Mouse (Mus musculus) stomach, embryonic 15.5 days (tissue): ENCODE measurements around the gene Carhsp1. TPM values are rescaled to one million over a fixed set of nuclear protein-coding genes. Genes with fewer than 3 reads are reported as not detected.

Experiments
- ATAC-seq: fragments of 200-750 bp; cut with Nextera tagmentation; 2 replicates; pipeline ENCODE4 v1.8.0; 2017; ENCODE audit warnings: low read depth, moderate number of reproducible peaks, moderate TSS enrichment; ENCODE audit not compliant: insufficient read depth, low FRiP score
- H3K27ac ChIP-seq: fragments of 300-500 bp; sonication (generic); 2 replicates; pipeline ENCODE4 v1.5.1; 2015; ENCODE audit warnings: mild to moderate bottlenecking, inconsistent platforms
- H3K27me3 ChIP-seq: fragments of 300-500 bp; sonication (generic); replicated peaks from 2 replicates; pipeline ENCODE4 v1.6.1; 2015; ENCODE audit warnings: inconsistent platforms
- H3K36me3 ChIP-seq: fragments of 300-500 bp; sonication (generic); 2 replicates; pipeline ENCODE4 v1.6.1; 2015; ENCODE audit warnings: inconsistent platforms
- H3K4me1 ChIP-seq: fragments of 300-500 bp; sonication (generic); 2 replicates; pipeline ENCODE4 v1.6.1; 2015; ENCODE audit warnings: inconsistent platforms
- H3K4me2 ChIP-seq: fragments of 300-500 bp; sonication (generic); 2 replicates; pipeline ENCODE4 v1.6.1; 2015; ENCODE audit warnings: mild to moderate bottlenecking, inconsistent platforms
- H3K4me3 ChIP-seq: fragments of 300-500 bp; sonication (generic); replicated peaks from 2 replicates; pipeline ENCODE4 v1.5.1; 2015; ENCODE audit warnings: inconsistent platforms
- H3K9ac ChIP-seq: fragments of 300-500 bp; sonication (generic); 2 replicates; pipeline ENCODE4 v1.6.1; 2015; ENCODE audit warnings: inconsistent platforms
- H3K9me3 ChIP-seq: fragments of 300-500 bp; sonication (generic); 2 replicates; pipeline ENCODE4 v1.6.1; 2016; ENCODE audit warnings: inconsistent platforms
- WGBS: fragments of 180-500 bp; shearing (Covaris S2); methylation state at CpG from one replicate; pipeline ENCODE4 v1.1.7; 2015; 5-methylcytosine and 5-hydroxymethylcytosine counted together
- polyA plus RNA-seq: library from polyadenylated mRNA; unstranded; fragments of >200 nt; fragmentation: Nextera tagmentation; extraction: Ambion mirVana; gene quantifications from 2 replicates; pipeline ENCODE4 v1.2.1, GENCODE M21; 2015

Gene Carhsp1
- polyA plus RNA-seq, 1 experiment from 2014 or later = 82.3 TPM

GRCm38 (mm10) chr16:8663022-8663421, 8.9 kb downstream of the Carhsp1 start:
- Histone ChIP-seq H3K27ac (no peak overlapping the region), H3K9ac (no peak overlapping the region)

GRCm38 (mm10) chr16:8658764-8659163, 13.2 kb downstream of the Carhsp1 start:
- WGBS = 89% methylated on average over 4 of the region's 4 CpGs
- no peaks in the 10 kb centered on the region for H3K4me1 ChIP-seq
- H3K36me3 ChIP-seq = peaks cover 43% of the 10 kb centered on the region
- H3K27ac ChIP-seq = no peak overlapping the region
- no peaks in the 10 kb centered on the region for H3K27me3 ChIP-seq
- H3K4me2 ChIP-seq = no peak overlapping the region
- no peak overlapping the region for H3K9ac ChIP-seq
- no peak for ATAC-seq
- H3K4me3 ChIP-seq = no peak overlapping the region
- no peaks in the 10 kb centered on the region for H3K9me3 ChIP-seq

More at GRCm38 (mm10) chr16:8663022-8663421, 8.9 kb downstream of the Carhsp1 start:
- Histone ChIP-seq H3K36me3 (peaks cover 17% of the 10 kb centered on the region; the same call in 1 of the 2 replicates), H3K27me3 (no peaks in the 10 kb centered on the region), H3K4me2 (no peak overlapping the region), H3K4me3 (no peak overlapping the region), H3K9me3 (no peaks in the 10 kb centered on the region), H3K4me1 (peaks cover 14% of the 10 kb centered on the region)
- ATAC-seq = no peak
- WGBS = 44% methylated on average over 2 of the region's 2 CpGs

- Histone ChIP-seq H3K4me3 (no peak overlapping the region), H3K4me1 (no peaks in the 10 kb centered on the region), H3K36me3 (peaks cover 46% of the 10 kb centered on the region), H3K4me2 (no peak overlapping the region), H3K9me3 (no peaks in the 10 kb centered on the region), H3K27ac (no peak overlapping the region), H3K27me3 (no peaks in the 10 kb centered on the region), H3K9ac (no peak overlapping the region)
- WGBS = 77% methylated on average over 4 of the region's 4 CpGs
- ATAC-seq = no peak
Measured at GRCm38 (mm10) chr16:8658349-8658748, 13.6 kb downstream of the Carhsp1 start.

GRCm38 (mm10) chr16:8656256-8656655, 15.7 kb downstream of the Carhsp1 start:
- Histone ChIP-seq H3K9ac (no peak overlapping the region), H3K27ac (no peak overlapping the region), H3K4me1 (no peaks in the 10 kb centered on the region), H3K36me3 (peaks cover 62% of the 10 kb centered on the region), H3K9me3 (no peaks in the 10 kb centered on the region), H3K27me3 (no peaks in the 10 kb centered on the region), H3K4me3 (no peak overlapping the region), H3K4me2 (no peak overlapping the region)
- no peak for ATAC-seq
- 69% methylated on average over 2 of the region's 2 CpGs for WGBS

GRCm38 (mm10) chr16:8655599-8655998, 16.4 kb downstream of the Carhsp1 start:
- Histone ChIP-seq H3K9me3 (no peaks in the 10 kb centered on the region), H3K9ac (no peak overlapping the region), H3K36me3 (peaks cover 59% of the 10 kb centered on the region), H3K4me2 (no peak overlapping the region), H3K4me3 (no peak overlapping the region), H3K4me1 (no peaks in the 10 kb centered on the region), H3K27me3 (no peaks in the 10 kb centered on the region), H3K27ac (no peak overlapping the region)
- 78% methylated on average over 9 of the region's 9 CpGs for WGBS
- no peak; the same call in 1 of the 2 replicates for ATAC-seq

- no peak for ATAC-seq
- WGBS = 87% methylated on average over 6 of the region's 6 CpGs
- Histone ChIP-seq H3K27ac (no peak overlapping the region), H3K9ac (no peak overlapping the region), H3K27me3 (no peaks in the 10 kb centered on the region), H3K4me3 (no peak overlapping the region), H3K36me3 (peaks cover 59% of the 10 kb centered on the region), H3K9me3 (no peaks in the 10 kb centered on the region), H3K4me1 (no peaks in the 10 kb centered on the region), H3K4me2 (no peak overlapping the region)
Measured at GRCm38 (mm10) chr16:8655108-8655507, 16.8 kb downstream of the Carhsp1 start.

- no peaks in the 10 kb centered on the region for H3K9me3 ChIP-seq
- 95% methylated on average over 3 of the region's 3 CpGs for WGBS
- H3K4me2 ChIP-seq = no peak overlapping the region
- ATAC-seq = no peak
- H3K4me3 ChIP-seq = no peak overlapping the region
- no peaks in the 10 kb centered on the region for H3K4me1 ChIP-seq
- H3K9ac ChIP-seq = no peak overlapping the region
- no peak overlapping the region for H3K27ac ChIP-seq
- H3K27me3 ChIP-seq = no peaks in the 10 kb centered on the region
- H3K36me3 ChIP-seq = peaks cover 68% of the 10 kb centered on the region
Measured at GRCm38 (mm10) chr16:8650007-8650406, 21.9 kb downstream of the Carhsp1 start.

GRCm38 (mm10) chr16:8645546-8645945, 26.4 kb downstream of the Carhsp1 start:
- ATAC-seq = no peak
- Histone ChIP-seq H3K9me3 (no peaks in the 10 kb centered on the region), H3K27me3 (no peaks in the 10 kb centered on the region), H3K4me3 (no peak overlapping the region), H3K9ac (no peak overlapping the region), H3K4me2 (no peak overlapping the region), H3K36me3 (peaks cover 52% of the 10 kb centered on the region), H3K4me1 (no peaks in the 10 kb centered on the region), H3K27ac (no peak overlapping the region)
- 77% methylated on average over 6 of the region's 6 CpGs for WGBS

- WGBS = 71% methylated on average over 2 of the region's 2 CpGs
- Histone ChIP-seq H3K9me3 (no peaks in the 10 kb centered on the region), H3K27ac (no peak overlapping the region), H3K4me1 (no peaks in the 10 kb centered on the region), H3K36me3 (peaks cover 45% of the 10 kb centered on the region), H3K9ac (no peak overlapping the region), H3K27me3 (no peaks in the 10 kb centered on the region), H3K4me2 (no peak overlapping the region), H3K4me3 (no peak overlapping the region)
- ATAC-seq = peak; percentile 78; the same call in 1 of the 2 replicates
Measured at GRCm38 (mm10) chr16:8643855-8644254, 28.1 kb downstream of the Carhsp1 start.

- H3K4me3 ChIP-seq = no peak overlapping the region
- H3K9ac ChIP-seq = no peak overlapping the region
- H3K4me2 ChIP-seq = no peak overlapping the region
- 70% methylated on average over 11 of the region's 11 CpGs for WGBS
- H3K27me3 ChIP-seq = no peaks in the 10 kb centered on the region
- H3K9me3 ChIP-seq = no peaks in the 10 kb centered on the region
- peaks cover 12% of the 10 kb centered on the region for H3K36me3 ChIP-seq
- no peak for ATAC-seq
- H3K27ac ChIP-seq = no peak overlapping the region
- peaks cover 11% of the 10 kb centered on the region for H3K4me1 ChIP-seq
Measured at GRCm38 (mm10) chr16:8639466-8640191, 32.3 kb downstream of the Carhsp1 start.

GRCm38 (mm10) chr16:8638131-8638530, 33.8 kb downstream of the Carhsp1 start:
- Histone ChIP-seq H3K4me3 (peak overlapping the region; percentile 91), H3K4me1 (peaks cover 11% of the 10 kb centered on the region), H3K9me3 (no peaks in the 10 kb centered on the region), H3K36me3 (peaks cover 4% of the 10 kb centered on the region; the same call in 1 of the 2 replicates), H3K27ac (peak overlapping the region; percentile 95), H3K27me3 (no peaks in the 10 kb centered on the region), H3K4me2 (peak overlapping the region; percentile 78), H3K9ac (peak overlapping the region; percentile 85)
- ATAC-seq = no peak
- WGBS = 33% methylated on average over 7 of the region's 7 CpGs

- under 1% methylated on average over 59 of the region's 59 CpGs for WGBS
- no peaks in the 10 kb centered on the region for H3K36me3 ChIP-seq
- H3K9me3 ChIP-seq = no peaks in the 10 kb centered on the region
- H3K27ac ChIP-seq = peak within 1 kb of the TSS; percentile 95
- H3K4me1 ChIP-seq = peaks cover 11% of the 10 kb centered on the region
- ATAC-seq = peak; percentile 92
- H3K4me2 ChIP-seq = peak within 1 kb of the TSS; percentile 78
- peak within 1 kb of the TSS; percentile 91 for H3K4me3 ChIP-seq
- no peaks in the 10 kb centered on the region for H3K27me3 ChIP-seq
- H3K9ac ChIP-seq = peak within 1 kb of the TSS; percentile 85
Measured at GRCm38 (mm10) chr16:8637217-8638051, 34.5 kb downstream of the Carhsp1 start, which contains the start of the genes Pmm2 and Tmem186. TSS of gene Pmm2 (plus strand) at chr16:8637674. TSS of gene Tmem186 (minus strand) at chr16:8637712.
